Mouse (Mus musculus): Measurements from ENCODE around the gene Smarca2.

DNA sequence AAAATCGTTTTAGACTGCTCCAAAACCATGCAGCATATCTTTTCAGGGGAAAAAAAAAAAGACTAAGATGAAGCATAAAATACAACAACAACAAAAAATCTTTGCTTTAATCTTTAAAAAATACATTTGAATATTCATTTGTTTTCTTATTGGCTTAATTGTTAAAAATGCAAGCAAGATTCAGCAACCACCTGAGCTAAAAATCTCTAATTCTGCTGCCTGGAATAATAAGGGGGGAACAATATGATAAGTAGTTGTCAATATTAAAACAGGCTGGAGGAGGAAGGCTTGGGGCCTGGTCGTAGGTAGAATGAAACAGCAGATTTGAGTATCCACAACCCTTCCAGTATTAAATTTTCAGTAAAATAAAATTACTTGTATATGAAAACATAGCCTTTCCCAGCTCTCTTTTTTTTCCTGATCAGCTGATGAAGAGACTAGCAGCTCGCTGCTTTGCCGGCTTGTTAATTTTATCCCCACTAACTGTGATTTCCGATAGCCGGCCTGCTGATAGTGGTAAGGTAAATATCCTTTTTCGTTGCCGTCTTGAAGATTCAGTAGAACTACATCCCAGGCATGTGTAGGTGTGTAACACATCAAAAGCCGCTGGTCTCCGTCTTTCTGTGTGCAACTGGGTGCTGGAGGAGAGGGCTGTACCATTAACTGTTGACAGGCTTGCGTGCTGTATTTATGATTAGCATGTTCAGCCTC lies 144.7 kb downstream of the Smarca2 start:
- TF ChIP-seq CTCF (IDR thresholded peaks at IDR 0.05; ENCODE audit: low read depth, low read length) (no peak), POLR2AphosphoS5 (IDR thresholded peaks at IDR 0.05; ENCODE audit: insufficient replicate concordance, low read depth, low read length) (no peak), GATA1 (IDR thresholded peaks at IDR 0.05; ENCODE audit: borderline replicate concordance, low read length) (no peak)

Data from G1E (cell line).